Mouse (Mus musculus) heart, adult 2 months (tissue): Measurements from ENCODE around the gene Spock1. TPM values are rescaled to one million over a fixed set of nuclear protein-coding genes. Genes with fewer than 3 reads are reported as not detected.

Experiments used
- DNase-seq, 2 experiments: peaks; one replicate each; pipeline ENCODE4 v3.0.0; 2021
- H3K27ac ChIP-seq: fragments of 200-600 bp; 2 replicates; pipeline ENCODE4 v1.8.1; 2022
- H3K27me3 ChIP-seq: fragments of 200-500 bp; 2 replicates; pipeline ENCODE4 v1.6.1; 2012; ENCODE audit warnings: mild to moderate bottlenecking, low read length, inconsistent platforms, mixed read lengths; ENCODE audit not compliant: control insufficient read depth, insufficient read depth
- H3K36me3 ChIP-seq: fragments of 200-500 bp; 2 replicates; pipeline ENCODE4 v1.6.1; 2012; ENCODE audit warnings: low read length, inconsistent platforms; ENCODE audit not compliant: control insufficient read depth, insufficient read depth
- H3K4me1 ChIP-seq: fragments of 200-500 bp; 2 replicates; pipeline ENCODE4 v1.6.1; 2011; ENCODE audit warnings: low read length; ENCODE audit not compliant: control insufficient read depth, insufficient read depth
- H3K4me3 ChIP-seq: fragments of 200-600 bp; 2 replicates; pipeline ENCODE4 v1.8.1; 2022
- H3K79me2 ChIP-seq: fragments of 200-500 bp; replicated peaks from 2 replicates; pipeline ENCODE4 v1.6.1; 2012; ENCODE audit warnings: mild to moderate bottlenecking, inconsistent platforms, low read length, moderate library complexity, mixed read lengths; ENCODE audit not compliant: control insufficient read depth, insufficient read depth
- H3K9ac ChIP-seq: fragments of 200-500 bp; 2 replicates; pipeline ENCODE4 v1.6.1; 2012; ENCODE audit warnings: low read depth, mild to moderate bottlenecking, control low read depth, inconsistent platforms, low read length, mixed read lengths
- CTCF ChIP-seq: fragments of 200-600 bp; IDR thresholded peaks from 2 replicates; pipeline ENCODE4 v1.8.1; 2022; ENCODE audit warnings: antibody characterized with exemption, mild to moderate bottlenecking, moderate library complexity
- EP300 ChIP-seq: fragments of 200-500 bp; IDR thresholded peaks from 2 replicates; pipeline ENCODE4 v1.6.1; 2011; ENCODE audit warnings: low read depth, low read length, control low read depth; ENCODE audit not compliant: insufficient read depth
- POLR2A ChIP-seq: fragments of 200-500 bp; IDR thresholded peaks from 2 replicates; pipeline ENCODE4 v1.6.1; 2011; ENCODE audit warnings: mild to moderate bottlenecking, low read depth, low read length, control low read depth; ENCODE audit not compliant: insufficient read depth
- WGBS: fragments of 180-500 bp; shearing (Covaris S2); methylation state at CpG from one replicate; pipeline ENCODE4 v1.1.7; 2018; 5-methylcytosine and 5-hydroxymethylcytosine counted together
- intact Hi-C: fragments of 180-260 bp; cut with DNase I; formaldehyde crosslinking; loops from one replicate; pipeline ENCODE4 v1.15.1; 2025
- polyA plus RNA-seq: library from polyadenylated mRNA; depleted of rRNA; stranded (reverse); fragments of >200 nt; gene quantifications from 2 replicates; pipeline ENCODE4 v1.2.3, GENCODE M21; 2012
- total RNA-seq, 2 experiments: library from RNA; stranded (reverse); gene quantifications; 2 replicates each; pipeline ENCODE4 v1.2.3; 2021

Gene Spock1
- total and polyA plus RNA-seq, 3 experiments, result 0.04 TPM; not detected in 2

DNA sequence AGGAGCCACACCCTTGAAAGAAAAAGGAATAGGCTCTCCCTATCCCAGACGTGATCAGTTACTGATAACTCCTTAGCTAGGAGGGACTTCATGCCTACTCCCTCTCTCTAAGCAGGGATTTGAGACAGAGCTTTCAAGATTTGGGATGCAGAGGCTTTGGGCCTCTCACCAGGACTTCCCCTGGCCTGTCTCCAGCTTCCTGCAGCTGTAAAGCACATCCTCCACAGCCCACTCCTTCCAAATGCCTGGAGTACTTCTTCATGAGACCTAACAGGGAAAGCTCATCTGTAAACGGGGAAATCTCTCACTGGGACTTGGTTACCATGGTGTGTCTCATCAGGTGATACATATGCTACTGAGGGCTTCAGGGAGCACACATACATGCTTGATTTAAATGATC is 97.3 kb downstream of the Spock1 start:
- Histone ChIP-seq H3K27me3 (no peaks in the 10 kb centered on the region), H3K36me3 (no peaks in the 10 kb centered on the region), H3K27ac (no peak overlapping the region), H3K79me2 (no peaks in the 10 kb centered on the region), H3K4me3 (no peak overlapping the region), H3K9ac (no peak overlapping the region), H3K4me1 (no peaks in the 10 kb centered on the region)
- TF ChIP-seq POLR2A, result no peak
- TF ChIP-seq CTCF, result no peak
- no peak for TF ChIP-seq EP300
- DNase-seq, result no peak
- intact Hi-C loops, result no loop called here
- 22% methylated on average over 2 of the region's 2 CpGs for WGBS

DNA sequence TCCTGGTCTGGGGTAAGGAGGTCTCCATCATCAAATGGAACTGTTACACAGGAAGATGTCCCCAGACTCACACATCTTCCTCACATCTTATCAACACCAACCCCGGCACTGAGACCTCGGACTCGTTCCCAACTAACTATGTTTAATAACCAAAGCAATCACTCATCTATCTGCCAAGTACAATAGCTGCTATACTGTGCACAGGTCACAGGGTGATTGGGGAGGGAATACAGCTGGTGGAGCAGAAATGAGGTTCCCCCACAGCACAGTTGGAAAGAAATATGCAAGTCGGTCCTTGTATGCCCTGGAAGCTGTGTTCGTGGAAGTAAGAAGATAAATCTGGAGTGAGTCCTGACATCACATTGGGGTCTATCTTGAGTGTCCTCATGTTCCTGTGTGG is 98.0 kb downstream of the Spock1 start:
- Histone ChIP-seq H3K36me3 (no peaks in the 10 kb centered on the region), H3K4me3 (no peak overlapping the region), H3K27me3 (no peaks in the 10 kb centered on the region), H3K4me1 (no peaks in the 10 kb centered on the region), H3K79me2 (no peaks in the 10 kb centered on the region), H3K9ac (no peak overlapping the region), H3K27ac (no peak overlapping the region)
- no peak for DNase-seq
- TF ChIP-seq CTCF, result no peak
- TF ChIP-seq EP300, result no peak
- no peak for TF ChIP-seq POLR2A
- intact Hi-C loops, result no loop called here
- 59% methylated on average over 5 of the region's 5 CpGs for WGBS

DNA sequence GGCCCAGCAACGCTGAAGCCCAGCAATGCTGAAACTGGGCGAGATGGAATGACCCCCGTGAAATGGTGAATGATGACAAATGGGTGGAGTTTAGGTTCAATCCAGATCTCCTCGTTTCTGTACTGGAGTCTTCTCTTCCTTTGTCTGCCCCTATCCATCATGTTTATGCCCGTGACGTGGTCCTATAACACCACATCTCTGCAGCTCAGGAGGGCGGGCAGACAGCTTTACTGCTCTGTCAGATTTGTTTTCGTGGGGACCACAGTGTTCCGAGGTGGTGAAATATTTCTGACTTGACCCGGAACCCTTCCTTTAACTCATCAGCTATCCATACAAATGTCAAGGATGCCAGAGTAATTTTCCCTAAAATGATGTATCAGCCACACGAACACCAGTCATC is 98.5 kb downstream of the Spock1 start:
- 79% methylated on average over 11 of the region's 11 CpGs for whole genome bisulfite sequencing
- intact Hi-C loops, result no loop called here
- no peak for DNase-seq
- Histone ChIP-seq H3K36me3 (no peaks in the 10 kb centered on the region), H3K4me3 (no peak overlapping the region), H3K9ac (no peak overlapping the region), H3K79me2 (no peaks in the 10 kb centered on the region), H3K4me1 (no peaks in the 10 kb centered on the region), H3K27ac (no peak overlapping the region), H3K27me3 (no peaks in the 10 kb centered on the region)
- no peak for TF ChIP-seq EP300
- no peak for TF ChIP-seq CTCF
- no peak for TF ChIP-seq POLR2A

DNA sequence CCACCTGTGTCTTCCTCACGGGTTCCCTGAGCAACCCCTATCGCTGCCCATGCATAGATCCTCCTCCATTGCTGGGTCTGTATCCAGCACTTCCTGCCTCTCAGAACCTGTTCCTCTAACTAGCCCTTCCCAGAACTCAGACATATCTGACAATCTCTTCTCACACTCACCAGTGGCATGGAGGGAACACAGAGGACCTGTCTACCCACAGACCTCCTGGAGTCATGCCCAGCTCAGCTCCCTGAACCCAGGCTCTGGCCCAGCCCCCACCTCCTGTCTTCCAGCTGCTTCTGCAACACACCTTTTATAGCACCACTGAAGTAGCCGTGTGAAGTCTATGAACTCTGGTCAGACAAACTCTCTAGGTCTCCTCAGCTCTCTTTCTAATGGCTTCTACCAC is 101.3 kb downstream of the Spock1 start:
- no peak for TF ChIP-seq EP300
- TF ChIP-seq POLR2A, result no peak
- TF ChIP-seq CTCF, result no peak
- intact Hi-C loops, result no loop called here
- Histone ChIP-seq H3K4me3 (no peak overlapping the region), H3K9ac (no peak overlapping the region), H3K79me2 (no peaks in the 10 kb centered on the region), H3K4me1 (no peaks in the 10 kb centered on the region), H3K27ac (no peak overlapping the region), H3K27me3 (no peaks in the 10 kb centered on the region), H3K36me3 (no peaks in the 10 kb centered on the region)
- DNase-seq, result no peak
- WGBS, result 72% methylated on average over 3 of the region's 3 CpGs

DNA sequence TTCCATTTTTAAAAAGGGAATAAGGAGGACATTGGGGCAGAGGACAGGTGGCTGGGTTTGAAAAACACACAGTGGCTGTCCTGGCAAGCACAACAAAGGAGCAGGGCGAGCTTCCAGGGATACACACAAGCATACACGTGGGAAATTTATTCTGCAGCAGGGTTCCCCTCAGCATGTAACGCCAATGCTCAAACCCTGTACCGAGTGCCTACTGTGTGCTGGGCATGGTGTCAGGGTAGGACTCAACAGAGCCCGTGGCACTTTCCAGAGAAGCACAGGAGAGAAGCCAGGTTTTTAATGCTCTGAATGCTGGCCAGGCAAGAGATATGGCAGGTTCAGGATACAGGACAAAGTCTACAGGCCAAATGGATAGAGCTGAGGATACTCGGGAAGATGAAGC is 101.8 kb downstream of the Spock1 start:
- Histone ChIP-seq H3K27me3 (no peaks in the 10 kb centered on the region), H3K4me3 (no peak overlapping the region), H3K4me1 (no peaks in the 10 kb centered on the region), H3K79me2 (no peaks in the 10 kb centered on the region), H3K27ac (no peak overlapping the region), H3K9ac (no peak overlapping the region), H3K36me3 (no peaks in the 10 kb centered on the region)
- TF ChIP-seq CTCF (no peak), POLR2A (no peak), EP300 (no peak)
- intact Hi-C loops, result no loop called here
- 76% methylated on average over 6 of the region's 6 CpGs for WGBS
- DNase-seq, result no peak

DNA sequence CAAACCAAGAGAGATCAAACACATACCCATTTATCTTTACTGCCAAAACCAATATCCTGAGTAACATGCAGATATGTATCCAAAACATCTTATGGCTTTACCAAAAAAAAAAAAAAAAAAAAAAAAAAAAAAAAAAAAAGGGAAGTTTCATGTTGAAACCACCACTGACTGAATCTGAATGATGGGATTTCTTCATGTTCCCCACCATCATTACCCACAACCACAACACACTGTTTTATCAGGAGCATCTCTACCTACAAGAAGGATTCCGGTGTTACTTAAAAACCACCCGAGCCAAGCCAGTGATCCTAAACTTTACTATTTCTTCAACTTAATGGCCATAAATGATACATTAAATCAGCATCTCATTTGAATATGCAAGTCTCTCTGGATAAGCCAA is 109.5 kb downstream of the Spock1 start:
- no peak for DNase-seq
- WGBS, result 82% methylated on average over 2 of the region's 2 CpGs

More for the DNA sequence above, 109.5 kb downstream of the Spock1 start:
- no peaks in the 10 kb centered on the region for H3K4me1 ChIP-seq
- H3K36me3 ChIP-seq, result no peaks in the 10 kb centered on the region
- H3K4me3 ChIP-seq, result no peak overlapping the region
- intact Hi-C loops, result no loop called here
- no peaks in the 10 kb centered on the region for H3K79me2 ChIP-seq
- no peak overlapping the region for H3K27ac ChIP-seq
- no peak overlapping the region for H3K9ac ChIP-seq
- no peak for TF ChIP-seq EP300
- TF ChIP-seq POLR2A, result no peak
- no peak for TF ChIP-seq CTCF
- H3K27me3 ChIP-seq, result no peaks in the 10 kb centered on the region
